Mouse (Mus musculus): ENCODE data around the gene Lama5.

Lama5 gene

DNA sequence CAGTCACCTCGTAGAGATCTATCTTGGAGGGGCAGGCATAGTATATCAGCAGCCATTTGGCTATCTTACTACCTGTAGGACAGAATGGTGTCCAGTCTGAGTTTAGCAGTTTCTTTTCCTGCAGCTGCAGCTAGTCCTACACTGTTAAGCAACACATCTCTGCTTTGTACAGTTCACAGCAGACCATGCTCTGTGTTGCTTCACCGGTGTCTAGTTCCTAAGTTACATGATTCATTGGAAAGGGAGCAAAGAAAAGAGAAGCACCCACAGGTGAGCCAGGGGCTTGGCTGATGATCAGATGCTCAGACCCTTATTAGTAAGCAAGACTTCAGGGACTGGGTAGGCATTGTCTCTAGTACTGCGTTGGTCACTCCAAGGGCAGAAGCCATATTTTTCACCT is 91.7 kb downstream of the Lama5 start:
- no peak for DNase-seq

DNA sequence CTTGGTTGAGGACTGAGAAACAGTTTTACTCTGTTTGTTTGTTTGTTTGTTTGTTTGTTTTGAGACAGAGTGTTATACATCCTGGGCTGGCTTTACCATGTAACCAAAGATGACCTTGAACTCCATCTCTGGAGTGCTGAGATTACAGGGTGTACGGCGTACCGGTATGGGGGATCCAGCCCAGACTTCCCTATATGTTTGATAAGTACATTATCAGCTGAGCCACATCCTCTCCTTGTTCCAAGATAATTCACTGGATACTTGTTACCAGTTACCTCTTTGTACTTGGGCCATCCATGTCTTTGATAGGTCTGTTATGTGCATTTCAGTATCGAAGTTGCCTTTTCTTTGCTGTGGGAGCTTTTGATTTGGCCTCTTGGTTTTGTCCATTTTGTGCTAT is 92.4 kb downstream of the Lama5 start:
- DNase-seq = no peak

GRCm38 (mm10) chr2:180127675-180128074 is 98.0 kb downstream of the Lama5 start:
- DNase-seq = no peak

Data from kidney, adult 8-10 months (tissue).